Mouse (Mus musculus): ENCODE measurements around the gene Med24. TPM values are rescaled to one million over a fixed set of nuclear protein-coding genes. Genes with fewer than 3 reads are reported as not detected.

Gene Med24
- polyA plus RNA-seq, 1 experiment from 2014 or later = 90.3 TPM

DNA sequence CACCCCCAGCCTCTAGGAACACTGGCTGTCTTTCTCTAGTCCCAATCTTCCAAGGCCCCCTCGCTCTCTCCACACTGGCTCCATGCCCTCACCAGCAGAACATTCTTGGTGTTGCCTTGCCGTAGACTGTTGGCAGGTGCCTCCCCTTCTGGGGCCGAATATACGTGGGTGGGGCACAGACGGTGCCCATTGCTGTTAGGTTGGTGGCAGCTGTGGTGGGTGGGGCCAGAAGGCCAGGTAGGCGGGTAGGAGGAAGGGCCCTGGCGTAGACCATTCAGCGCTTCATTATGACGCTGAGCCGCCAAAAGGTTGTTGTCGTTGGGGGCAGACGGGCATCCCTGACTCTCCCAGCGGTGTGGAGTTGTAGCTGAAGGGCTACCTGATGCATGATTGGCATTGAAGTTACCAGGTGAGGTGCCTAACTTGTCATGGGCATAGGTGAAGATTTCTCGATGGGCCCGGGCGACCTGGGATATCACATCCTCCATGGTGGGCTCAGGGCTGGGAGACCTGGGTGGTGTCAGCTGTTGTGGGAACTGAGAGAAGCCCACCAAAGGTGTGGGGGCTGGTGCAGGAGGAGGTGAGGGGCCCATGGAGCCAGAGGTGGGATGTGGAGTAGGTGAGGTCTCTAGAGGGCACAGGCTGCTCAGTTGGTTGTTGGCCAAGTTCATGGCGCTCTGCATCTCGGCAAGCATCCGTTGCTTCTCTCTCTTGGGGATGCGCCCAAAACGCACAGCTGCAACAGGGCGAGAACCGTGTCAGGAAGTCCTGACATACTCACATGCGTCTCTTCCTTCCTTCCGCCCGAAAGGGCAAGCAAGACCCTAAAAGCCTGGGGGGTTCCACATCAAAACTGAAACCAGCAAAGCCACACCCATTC lies 41.1 kb upstream of the Med24 start:
- H3K4me2 ChIP-seq (replicated peaks) = no peak overlapping the region
- H3K4me3 ChIP-seq (replicated peaks) = no peak overlapping the region
- H3K27ac ChIP-seq = no peak overlapping the region
- H3K4me1 ChIP-seq (replicated peaks) = peaks cover 66% of the 10 kb centered on the region
- ATAC-seq = no peak
- H3K36me3 ChIP-seq = peaks cover 43% of the 10 kb centered on the region
- whole genome bisulfite sequencing = 95% methylated on average over 26 of the region's 26 CpGs
- H3K9ac ChIP-seq (replicated peaks) = no peak overlapping the region
- H3K27me3 ChIP-seq = no peaks in the 10 kb centered on the region
- H3K9me3 ChIP-seq = no peaks in the 10 kb centered on the region

DNA sequence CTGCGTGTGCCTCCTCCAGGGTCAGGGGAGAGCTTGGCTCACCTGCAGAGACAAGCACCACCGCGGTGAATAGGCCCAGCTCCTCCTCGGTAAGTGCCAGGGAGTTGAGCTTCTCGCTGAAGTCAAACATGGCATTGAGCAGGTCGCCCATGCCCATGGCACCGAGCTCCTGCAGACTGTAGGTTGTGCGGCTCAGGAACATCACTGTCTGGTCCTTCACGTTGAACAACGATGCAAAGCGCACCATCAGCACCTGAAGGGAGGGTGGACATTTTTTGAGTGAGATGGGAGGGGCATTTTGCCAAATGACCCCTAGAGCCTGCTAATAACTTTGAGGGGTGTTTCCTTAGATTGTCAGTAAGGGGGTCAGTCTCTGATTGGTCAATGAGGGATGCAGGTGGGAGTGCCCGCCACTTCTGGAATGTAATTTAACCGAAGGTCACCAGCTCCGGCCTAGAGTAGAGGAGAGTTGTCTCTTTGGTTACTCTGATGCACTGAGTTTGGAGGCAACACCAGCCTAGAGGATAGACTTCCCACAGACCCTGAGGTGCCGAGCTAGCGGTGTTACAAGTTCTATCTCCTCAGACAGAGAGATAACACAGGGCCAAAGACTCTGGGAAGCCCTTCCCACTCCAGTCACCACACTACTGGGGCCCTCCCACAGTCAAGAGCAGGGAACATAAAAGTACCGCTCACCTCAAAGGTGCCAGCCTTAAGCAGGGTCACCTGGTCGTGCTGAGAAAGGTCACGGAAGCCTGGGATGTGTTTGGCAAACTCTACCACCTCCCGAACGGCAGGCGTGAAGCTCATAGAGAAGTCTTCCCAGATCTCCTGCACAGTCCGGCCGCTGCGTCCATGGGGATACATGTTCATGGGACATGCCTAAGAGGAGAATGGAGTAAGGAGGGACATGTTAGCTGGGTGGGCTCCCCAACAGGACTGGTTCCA lies 40.0 kb upstream of the Med24 start:
- 92% methylated on average over 25 of the region's 25 CpGs for WGBS
- peaks cover 52% of the 10 kb centered on the region for H3K36me3 ChIP-seq
- no peaks in the 10 kb centered on the region for H3K9me3 ChIP-seq
- H3K27ac ChIP-seq = peak overlapping the region; percentile 81; the same call in 1 of the 2 replicates
- no peak overlapping the region for H3K9ac ChIP-seq (replicated peaks)
- H3K4me3 ChIP-seq (replicated peaks) = peak overlapping the region; percentile 17; the same call in 1 of the 2 replicates
- peaks cover 66% of the 10 kb centered on the region for H3K4me1 ChIP-seq (replicated peaks)
- no peak for ATAC-seq
- H3K27me3 ChIP-seq = no peaks in the 10 kb centered on the region
- H3K4me2 ChIP-seq (replicated peaks) = peak overlapping the region; percentile 45

DNA sequence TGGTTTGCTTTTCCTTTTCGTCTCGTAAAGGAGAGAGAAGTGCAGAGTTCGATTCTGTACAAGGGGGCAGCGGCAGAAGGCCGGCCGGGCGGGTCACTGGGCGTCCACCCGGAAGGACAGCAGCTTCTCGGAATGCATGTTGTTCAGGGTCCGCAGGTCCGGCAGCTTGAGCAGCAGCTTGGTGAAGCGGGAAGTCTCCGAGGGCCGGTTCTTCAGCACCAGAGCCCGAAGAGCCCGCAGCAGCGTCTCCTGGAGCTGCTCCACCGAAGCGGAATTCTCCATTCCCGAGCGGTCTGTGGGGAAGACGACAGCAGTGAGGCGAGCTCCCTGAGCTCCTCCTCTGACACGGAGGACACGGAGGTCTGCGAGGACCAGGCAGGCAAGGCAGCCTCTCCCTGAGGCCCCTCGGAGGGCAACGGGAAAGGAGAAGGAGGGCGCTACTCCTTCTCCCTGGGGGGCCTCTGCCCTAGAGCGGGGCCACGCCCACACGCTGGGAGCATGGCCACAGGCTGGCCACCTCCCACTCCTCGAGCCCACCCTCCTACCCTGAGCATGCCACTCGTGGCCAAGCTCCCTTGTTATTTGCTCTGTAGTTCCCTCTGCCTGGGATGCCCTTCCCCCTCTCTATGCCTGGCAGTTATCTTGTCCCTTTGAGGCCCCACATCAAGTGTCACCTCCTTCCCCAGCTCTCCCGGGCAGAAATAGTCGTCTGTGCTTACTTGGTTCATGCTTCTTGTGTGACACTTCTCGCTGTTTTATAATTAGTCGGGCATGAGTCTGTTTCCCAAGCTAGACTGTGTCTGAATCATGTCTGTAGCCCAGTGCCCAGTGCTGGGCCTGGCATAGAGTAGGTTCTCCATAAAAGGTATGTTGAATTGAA lies 39.1 kb upstream of the Med24 start:
- WGBS = 20% methylated on average over 39 of the region's 39 CpGs
- H3K27me3 ChIP-seq = no peaks in the 10 kb centered on the region
- H3K9ac ChIP-seq (replicated peaks) = peak overlapping the region; percentile 58; the same call in 1 of the 2 replicates
- peak overlapping the region; percentile 17; the same call in 1 of the 2 replicates for H3K4me3 ChIP-seq (replicated peaks)
- H3K9me3 ChIP-seq = no peaks in the 10 kb centered on the region
- H3K4me1 ChIP-seq (replicated peaks) = peaks cover 56% of the 10 kb centered on the region
- peak overlapping the region; percentile 45 for H3K4me2 ChIP-seq (replicated peaks)
- peaks cover 61% of the 10 kb centered on the region for H3K36me3 ChIP-seq
- ATAC-seq = no peak
- peak overlapping the region; percentile 81 for H3K27ac ChIP-seq

DNA sequence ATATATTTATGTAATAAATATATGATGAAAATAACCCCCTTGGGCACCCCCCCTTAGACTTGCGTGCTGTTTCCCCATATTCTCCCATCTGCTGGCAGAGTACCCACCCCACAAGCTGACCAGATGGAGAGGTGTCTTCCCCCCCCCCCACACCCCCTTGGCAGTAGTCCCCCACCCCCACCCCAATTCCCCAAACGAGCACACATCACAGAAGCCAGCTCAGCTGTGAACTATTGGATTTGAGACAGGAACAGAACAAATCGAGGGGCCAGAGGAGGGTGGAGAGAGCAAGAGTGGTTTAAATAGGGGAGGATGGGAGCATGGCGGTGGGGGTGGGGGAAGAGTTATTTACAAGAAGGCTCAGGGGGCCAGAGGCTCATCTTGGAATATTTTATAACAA lies 38.5 kb upstream of the Med24 start:
- H3K4me3 ChIP-seq (replicated peaks) = peak overlapping the region; percentile 17; the same call in 1 of the 2 replicates
- peak overlapping the region; percentile 81 for H3K27ac ChIP-seq
- peak overlapping the region; percentile 45 for H3K4me2 ChIP-seq (replicated peaks)
- no peak for ATAC-seq
- no peaks in the 10 kb centered on the region for H3K9me3 ChIP-seq
- WGBS = 8% methylated on average over 4 of the region's 4 CpGs
- peaks cover 68% of the 10 kb centered on the region for H3K36me3 ChIP-seq
- H3K9ac ChIP-seq (replicated peaks) = peak overlapping the region; percentile 58; the same call in 1 of the 2 replicates
- H3K27me3 ChIP-seq = no peaks in the 10 kb centered on the region
- peaks cover 50% of the 10 kb centered on the region for H3K4me1 ChIP-seq (replicated peaks)

DNA sequence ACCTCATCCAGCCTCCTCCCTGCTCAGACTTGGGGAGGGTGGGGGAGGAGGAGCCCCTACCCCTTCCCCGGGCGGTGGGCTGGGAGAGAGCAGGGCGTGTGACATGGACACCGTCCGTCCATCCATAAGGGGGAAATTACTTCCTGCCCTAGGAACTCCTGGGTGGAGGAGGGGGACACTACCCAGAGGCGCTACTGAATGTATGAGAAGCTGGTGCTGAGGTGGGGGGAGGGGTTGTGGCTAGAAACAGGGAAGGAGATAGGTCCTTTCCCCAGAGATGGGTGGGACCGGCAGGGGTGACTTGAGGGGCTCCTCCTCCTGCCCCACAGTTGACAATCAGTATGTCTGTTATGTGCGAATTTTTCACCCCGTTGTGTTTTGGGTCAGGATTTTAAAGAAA lies 38.0 kb upstream of the Med24 start:
- Histone ChIP-seq H3K9ac (replicated peaks) (peak overlapping the region; percentile 39; the same call in 1 of the 2 replicates), H3K27ac (peak overlapping the region; percentile 81), H3K4me2 (replicated peaks) (peak overlapping the region; percentile 45), H3K4me3 (replicated peaks) (no peak overlapping the region), H3K9me3 (no peaks in the 10 kb centered on the region), H3K4me1 (replicated peaks) (peaks cover 49% of the 10 kb centered on the region), H3K27me3 (no peaks in the 10 kb centered on the region), H3K36me3 (peaks cover 72% of the 10 kb centered on the region)
- WGBS = 15% methylated on average over 9 of the region's 9 CpGs
- ATAC-seq = peak; percentile 41

DNA sequence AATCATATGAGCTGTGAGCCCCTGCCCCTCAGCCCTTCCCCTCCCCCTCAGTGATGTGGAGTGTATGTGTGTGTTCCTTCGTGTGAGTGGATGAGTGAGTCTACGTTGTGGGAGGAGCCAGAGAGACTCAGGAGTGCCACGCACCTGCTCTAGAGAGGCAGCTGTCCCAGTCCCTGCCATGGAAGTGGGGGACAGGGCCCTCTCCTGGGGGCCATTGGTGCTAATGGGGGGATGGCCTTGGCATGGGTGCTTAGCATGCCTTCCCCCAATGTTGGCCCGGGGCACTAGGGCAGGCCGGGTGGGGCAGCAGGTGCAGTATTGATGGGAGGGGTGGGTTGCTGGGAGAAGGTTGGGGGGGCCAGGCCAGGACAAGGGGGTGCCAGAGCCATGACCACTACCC lies 37.6 kb upstream of the Med24 start:
- Histone ChIP-seq H3K9ac (replicated peaks) (peak overlapping the region; percentile 39; the same call in 1 of the 2 replicates), H3K4me1 (replicated peaks) (peaks cover 49% of the 10 kb centered on the region), H3K4me3 (replicated peaks) (no peak overlapping the region), H3K4me2 (replicated peaks) (peak overlapping the region; percentile 45), H3K27me3 (no peaks in the 10 kb centered on the region), H3K9me3 (no peaks in the 10 kb centered on the region), H3K36me3 (peaks cover 76% of the 10 kb centered on the region), H3K27ac (peak overlapping the region; percentile 81)
- 38% methylated on average over 5 of the region's 5 CpGs for WGBS
- ATAC-seq = 0 out of 2 replicates have a peak, but pooled peaks have one; percentile 22

DNA sequence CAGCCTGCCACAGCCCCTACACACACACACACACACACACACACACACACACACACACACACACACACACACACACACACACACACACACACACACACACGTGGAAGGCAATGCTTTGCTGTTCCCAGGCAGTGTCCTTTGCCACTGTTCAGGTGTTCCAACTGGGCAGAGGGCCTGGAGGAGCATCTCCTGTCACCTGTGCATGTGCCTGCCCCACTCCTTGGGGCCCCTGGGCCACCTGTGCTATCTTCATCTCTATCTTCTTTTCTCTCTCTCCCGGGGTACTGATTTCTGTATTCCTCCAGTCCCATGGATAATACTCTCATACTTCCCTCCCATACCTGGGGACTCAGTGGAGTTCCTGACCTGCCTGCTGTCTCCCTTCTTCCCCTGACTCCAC lies 37.1 kb upstream of the Med24 start:
- Histone ChIP-seq H3K9me3 (no peaks in the 10 kb centered on the region), H3K4me2 (replicated peaks) (no peak overlapping the region), H3K27me3 (no peaks in the 10 kb centered on the region), H3K9ac (replicated peaks) (peak overlapping the region; percentile 39; the same call in 1 of the 2 replicates), H3K4me3 (replicated peaks) (no peak overlapping the region), H3K27ac (peak overlapping the region; percentile 81), H3K36me3 (peaks cover 76% of the 10 kb centered on the region), H3K4me1 (replicated peaks) (peaks cover 46% of the 10 kb centered on the region)
- no peak for ATAC-seq
- 56% methylated on average over 2 of the region's 2 CpGs for WGBS

DNA sequence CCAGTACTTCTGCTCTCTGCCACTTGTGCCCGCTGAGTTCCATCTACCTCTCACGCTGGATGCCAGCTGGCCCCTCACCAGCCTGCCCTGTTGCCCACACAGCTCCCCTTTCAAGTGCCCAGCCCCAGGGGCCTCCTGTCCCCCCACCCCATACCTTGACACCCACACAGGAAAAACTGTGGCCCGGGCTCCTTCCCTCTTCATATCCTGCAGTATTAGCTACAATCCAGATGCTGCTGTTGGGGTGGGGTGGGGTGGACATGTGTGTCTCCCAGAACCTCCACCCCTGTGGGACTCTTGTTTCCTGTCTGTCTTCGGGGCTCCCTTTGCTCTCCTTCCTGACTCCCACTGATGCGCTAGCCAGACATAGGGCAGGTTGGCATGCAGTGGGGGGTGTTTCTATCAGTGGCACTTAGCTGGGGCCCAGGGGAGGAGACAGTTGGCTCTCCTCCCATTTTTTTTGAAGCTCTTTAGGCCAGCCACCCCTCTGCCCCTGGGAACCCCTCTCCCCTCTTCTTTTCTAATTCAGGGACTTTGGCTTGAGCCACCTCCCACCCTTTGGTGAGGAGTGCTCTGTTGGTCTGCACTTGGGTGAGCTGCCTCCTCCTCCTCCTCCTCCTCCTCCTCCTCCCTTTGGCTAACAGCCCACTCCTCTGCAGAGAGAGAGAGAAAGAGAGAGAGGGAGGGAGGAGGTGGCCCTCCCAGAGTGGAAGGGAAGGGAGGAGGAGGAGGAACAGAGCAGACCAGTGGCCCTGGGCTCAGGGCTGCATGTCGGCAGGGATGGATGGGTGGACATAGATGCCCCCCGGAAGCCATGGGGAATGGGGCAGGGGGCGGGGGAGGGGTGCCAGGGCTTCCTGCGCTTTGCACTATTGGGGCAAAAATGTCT lies 36.4 kb upstream of the Med24 start:
- no peaks in the 10 kb centered on the region for H3K9me3 ChIP-seq
- H3K4me3 ChIP-seq (replicated peaks) = no peak overlapping the region
- H3K4me1 ChIP-seq (replicated peaks) = peaks cover 46% of the 10 kb centered on the region
- peak; percentile 15; the same call in 1 of the 2 replicates for ATAC-seq
- H3K27ac ChIP-seq = peak overlapping the region; percentile 81
- peaks cover 77% of the 10 kb centered on the region for H3K36me3 ChIP-seq
- H3K27me3 ChIP-seq = no peaks in the 10 kb centered on the region
- 54% methylated on average over 9 of the region's 9 CpGs for WGBS
- H3K4me2 ChIP-seq (replicated peaks) = no peak overlapping the region
- H3K9ac ChIP-seq (replicated peaks) = peak overlapping the region; percentile 52; the same call in 1 of the 2 replicates

DNA sequence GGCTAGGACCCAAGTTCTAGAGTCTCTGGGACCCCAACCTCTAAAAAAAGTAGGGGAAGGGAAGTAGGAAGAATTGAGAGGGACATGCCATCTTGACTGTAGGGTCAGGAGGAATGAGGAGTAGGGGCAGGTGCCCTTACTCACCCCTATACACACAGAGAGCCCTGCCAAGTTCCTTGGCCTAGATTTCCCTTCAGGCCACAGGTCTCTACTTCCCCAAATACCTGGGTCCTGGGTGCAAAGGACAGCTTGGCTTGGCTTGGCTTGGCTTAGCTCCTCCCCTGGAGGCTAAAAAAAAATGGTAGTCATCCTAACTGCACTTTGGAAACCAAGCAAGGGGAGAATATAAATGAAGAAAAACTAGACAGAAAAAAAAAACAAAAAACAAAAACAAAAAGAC lies 35.5 kb upstream of the Med24 start:
- no peak for ATAC-seq
- peaks cover 46% of the 10 kb centered on the region for H3K4me1 ChIP-seq (replicated peaks)
- H3K9ac ChIP-seq (replicated peaks) = no peak overlapping the region
- no peak overlapping the region for H3K4me2 ChIP-seq (replicated peaks)
- H3K9me3 ChIP-seq = no peaks in the 10 kb centered on the region
- no peak overlapping the region for H3K4me3 ChIP-seq (replicated peaks)
- H3K27ac ChIP-seq = no peak overlapping the region
- no peaks in the 10 kb centered on the region for H3K27me3 ChIP-seq
- H3K36me3 ChIP-seq = peaks cover 77% of the 10 kb centered on the region

DNA sequence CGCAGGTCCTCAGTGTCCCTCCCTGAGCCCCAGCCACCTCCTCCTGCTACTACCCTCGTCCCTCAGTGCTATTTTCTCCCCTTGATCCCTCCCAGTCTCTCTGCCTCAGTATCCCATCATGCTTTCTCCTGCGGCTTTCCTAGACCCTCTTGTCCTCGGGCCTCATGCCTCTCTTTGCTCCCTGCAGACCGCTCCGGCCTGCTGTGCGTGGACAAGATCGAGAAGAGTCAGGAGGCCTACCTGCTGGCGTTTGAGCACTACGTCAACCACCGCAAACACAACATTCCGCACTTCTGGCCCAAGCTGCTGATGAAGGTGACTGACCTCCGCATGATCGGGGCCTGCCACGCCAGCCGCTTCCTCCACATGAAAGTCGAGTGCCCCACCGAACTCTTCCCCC lies 34.9 kb upstream of the Med24 start:
- 88% methylated on average over 18 of the region's 18 CpGs for WGBS
- H3K4me2 ChIP-seq (replicated peaks) = no peak overlapping the region
- H3K36me3 ChIP-seq = peaks cover 74% of the 10 kb centered on the region
- H3K4me1 ChIP-seq (replicated peaks) = peaks cover 46% of the 10 kb centered on the region
- H3K9me3 ChIP-seq = no peaks in the 10 kb centered on the region
- H3K27me3 ChIP-seq = no peaks in the 10 kb centered on the region
- no peak overlapping the region for H3K9ac ChIP-seq (replicated peaks)
- no peak for ATAC-seq
- H3K27ac ChIP-seq = peak overlapping the region; percentile 30; the same call in 1 of the 2 replicates
- H3K4me3 ChIP-seq (replicated peaks) = no peak overlapping the region

Data from midbrain, embryonic 13.5 days (tissue).